Mouse (Mus musculus) right cerebral cortex, postnatal 36 days (tissue): ENCODE measurements around the gene Tmc2.
A peak's percentile ranks its signal among the peaks of the same experiment; 100 is the strongest.

Experiments
- DNase-seq, 2 experiments: peaks; one replicate each; pipeline ENCODE4 v3.0.0; 2022; ENCODE audit warnings: low spot score in 2 of 2, mixed read lengths in 1 of 2

Tmc2 gene

GRCm38 (mm10) chr2:130194894-130195293 is at the start of gene Tmc2:
TSS of gene Tmc2 (plus strand) at chr2:130195194.
- no peak for DNase-seq

- no peak for DNase-seq
Measured at GRCm38 (mm10) chr2:130146089-130146668, 48.8 kb upstream of the Tmc2 start.

- DNase-seq = no peak
Measured at GRCm38 (mm10) chr2:130155171-130155570, 39.8 kb upstream of the Tmc2 start.

GRCm38 (mm10) chr2:130155851-130156250 is 39.1 kb upstream of the Tmc2 start:
- DNase-seq = no peak

- no peak for DNase-seq
Measured at GRCm38 (mm10) chr2:130157231-130158087, 37.5 kb upstream of the Tmc2 start.

GRCm38 (mm10) chr2:130158088-130158437 is 36.9 kb upstream of the Tmc2 start:
- no peak for DNase-seq

GRCm38 (mm10) chr2:130162701-130163100 is 32.3 kb upstream of the Tmc2 start:
- DNase-seq = no peak

GRCm38 (mm10) chr2:130166311-130167214 is 28.4 kb upstream of the Tmc2 start:
- peak in 1 of 2 experiments; percentile 14 for DNase-seq

GRCm38 (mm10) chr2:130167861-130168260 is 27.1 kb upstream of the Tmc2 start:
- peak; percentile 28 to 33 for DNase-seq

GRCm38 (mm10) chr2:130171674-130172073 is 23.3 kb upstream of the Tmc2 start:
- DNase-seq = no peak

- no peak for DNase-seq
Measured at GRCm38 (mm10) chr2:130176820-130177219, 18.2 kb upstream of the Tmc2 start.

- DNase-seq = no peak
Measured at GRCm38 (mm10) chr2:130178381-130178705, 16.7 kb upstream of the Tmc2 start.

GRCm38 (mm10) chr2:130178706-130179506 is 16.1 kb upstream of the Tmc2 start, which contains the start of gene Snrpb:
TSS of gene Snrpb (minus strand) at chr2:130179403.
- DNase-seq = peak; percentile 80 to 86

- no peak for DNase-seq
Measured at GRCm38 (mm10) chr2:130179507-130180019, 15.4 kb upstream of the Tmc2 start.

GRCm38 (mm10) chr2:130188391-130188790 is 6.6 kb upstream of the Tmc2 start:
- no peak for DNase-seq

GRCm38 (mm10) chr2:130200961-130201360 is 6.0 kb downstream of the Tmc2 start:
- DNase-seq = no peak

- no peak for DNase-seq
Measured at GRCm38 (mm10) chr2:130207376-130207775, 12.4 kb downstream of the Tmc2 start.

- no peak for DNase-seq
Measured at GRCm38 (mm10) chr2:130207996-130208395, 13.0 kb downstream of the Tmc2 start.

GRCm38 (mm10) chr2:130209636-130210035 is 14.6 kb downstream of the Tmc2 start:
- no peak for DNase-seq

GRCm38 (mm10) chr2:130211581-130211980 is 16.6 kb downstream of the Tmc2 start:
- peak in 1 of 2 experiments; percentile 7 for DNase-seq

- peak in 1 of 2 experiments; percentile 10 for DNase-seq
Measured at GRCm38 (mm10) chr2:130246912-130247311, 51.9 kb downstream of the Tmc2 start.
